Mouse (Mus musculus) CH12.LX (cell line): ENCODE measurements around the gene Rasa3. TPM values are rescaled to one million over a fixed set of nuclear protein-coding genes. Genes with fewer than 3 reads are reported as not detected.

Experiments
- DNase-seq: peaks from one replicate; pipeline ENCODE4 v3.0.0-alpha.2; 2013; ENCODE audit errors: extremely low read depth
- H3K27ac ChIP-seq: 2 replicates; pipeline ENCODE4 v1.5.1; 2012; ENCODE audit warnings: low read depth, mild to moderate bottlenecking, control low read depth, moderate library complexity; ENCODE audit not compliant: insufficient read depth
- H3K27me3 ChIP-seq: replicated peaks from 2 replicates; pipeline ENCODE3; 2012; ENCODE audit warnings: inconsistent platforms
- H3K36me3 ChIP-seq, 2 experiments: replicated peaks in 1 of 2; 2 replicates each; pipeline versions ENCODE3 to v1.6.1; 2012; ENCODE audit warnings: inconsistent platforms in 1 of 2, low read length in 1 of 2, mild to moderate bottlenecking in 1 of 2, mixed read lengths in 1 of 2, moderate library complexity in 1 of 2; ENCODE audit not compliant: control insufficient read depth in 1 of 2, insufficient read depth in 1 of 2
- H3K4me1 ChIP-seq, 2 experiments: 2 replicates each; pipeline ENCODE4 v1.6.1; 2012; ENCODE audit warnings: inconsistent platforms in 1 of 2, moderate library complexity in 1 of 2; ENCODE audit not compliant: insufficient read depth in 2 of 2, control insufficient read depth in 1 of 2
- H3K4me2 ChIP-seq: 2 replicates; pipeline ENCODE4 v1.6.1; 2012; ENCODE audit warnings: low read depth, mild to moderate bottlenecking, control low read depth; ENCODE audit not compliant: poor library complexity, insufficient read depth, severe bottlenecking
- H3K4me3 ChIP-seq, 3 experiments: fragments of 150-350 bp in 1 of 3; sonication (generic) in 1 of 3; replicated peaks in 1 of 3; 2 replicates each; pipeline versions ENCODE3 to v1.5.1; 2011 to 2012; ENCODE audit warnings: low read depth in 2 of 3, low read length in 2 of 3, mild to moderate bottlenecking in 2 of 3, moderate library complexity in 2 of 3, control low read depth in 1 of 3, improper control_type of control experiment in 1 of 3, inconsistent platforms in 1 of 3, mixed read lengths in 1 of 3; ENCODE audit not compliant: poor library complexity in 1 of 3
- H3K79me2 ChIP-seq: replicated peaks from 2 replicates; pipeline ENCODE4 v1.6.1; 2012; ENCODE audit warnings: mild to moderate bottlenecking, moderate library complexity; ENCODE audit not compliant: control insufficient read depth, poor library complexity, insufficient read depth, severe bottlenecking; ENCODE audit errors: extremely low read depth
- H3K9ac ChIP-seq: 2 replicates; pipeline ENCODE4 v1.6.1; 2012; ENCODE audit warnings: low read depth, mild to moderate bottlenecking, control low read depth, moderate library complexity; ENCODE audit not compliant: insufficient read depth
- H3K9me3 ChIP-seq: replicated peaks from 2 replicates; pipeline ENCODE3; 2012; ENCODE audit warnings: low read length, inconsistent platforms, mixed read lengths
- BHLHE40 ChIP-seq: IDR thresholded peaks from 2 replicates; pipeline ENCODE4 v1.6.1; 2011; ENCODE audit warnings: mild to moderate bottlenecking, low read depth, low read length, improper control_type of control experiment
- CHD2 ChIP-seq: IDR thresholded peaks from 2 replicates; pipeline ENCODE4 v1.6.1; 2011; ENCODE audit warnings: low read length, improper control_type of control experiment
- CTCF ChIP-seq, 2 experiments: IDR thresholded peaks in 1 of 2; conservative IDR thresholded peaks in 1 of 2; 2 replicates each; pipeline ENCODE4 v1.5.1; 2011 to 2012; ENCODE audit warnings: low read depth in 2 of 2, low read length in 2 of 2, improper control_type of control experiment in 1 of 2, inconsistent platforms in 1 of 2, mild to moderate bottlenecking in 1 of 2, moderate library complexity in 1 of 2
- EP300 ChIP-seq: IDR thresholded peaks from 2 replicates; pipeline ENCODE4 v1.6.1; 2011; ENCODE audit warnings: low read length, improper control_type of control experiment
- GABPA ChIP-seq: IDR thresholded peaks from 2 replicates; pipeline ENCODE4 v1.6.1; 2012; ENCODE audit warnings: low read depth, low read length, improper control_type of control experiment, inconsistent platforms; ENCODE audit not compliant: insufficient replicate concordance
- IRF4 ChIP-seq: IDR thresholded peaks from 2 replicates; pipeline ENCODE4 v1.6.1; 2014; ENCODE audit warnings: low read depth, mild to moderate bottlenecking, inconsistent platforms, low read length, improper control_type of control experiment
- JUN ChIP-seq: IDR thresholded peaks from 2 replicates; pipeline ENCODE4 v1.6.1; 2011; ENCODE audit warnings: low read depth, mild to moderate bottlenecking, low read length, improper control_type of control experiment, moderate library complexity; ENCODE audit not compliant: insufficient read depth
- MEF2A ChIP-seq: IDR thresholded peaks from 2 replicates; pipeline ENCODE4 v1.6.1; 2014; ENCODE audit warnings: low read depth, mild to moderate bottlenecking, inconsistent platforms, low read length, improper control_type of control experiment, borderline replicate concordance
- MXI1 ChIP-seq: IDR thresholded peaks from 2 replicates; pipeline ENCODE4 v1.6.1; 2011; ENCODE audit warnings: mild to moderate bottlenecking, low read depth, low read length, improper control_type of control experiment
- MYC ChIP-seq: IDR thresholded peaks from 2 replicates; pipeline ENCODE4 v1.6.1; 2011; ENCODE audit warnings: low read depth, mild to moderate bottlenecking, improper control_type of control experiment, low read length
- PAX5 ChIP-seq: IDR thresholded peaks from 2 replicates; pipeline ENCODE4 v1.6.1; 2012; ENCODE audit warnings: low read length, inconsistent platforms, mixed read lengths
- POLR2AphosphoS2 ChIP-seq: IDR thresholded peaks from 2 replicates; pipeline ENCODE4 v1.6.1; 2011; ENCODE audit warnings: low read depth, low read length, improper control_type of control experiment
- USF2 ChIP-seq: conservative IDR thresholded peaks from 2 replicates; pipeline ENCODE4 v1.6.1; 2011; ENCODE audit warnings: low read depth, low read length, improper control_type of control experiment
- ZC3H11A ChIP-seq: IDR thresholded peaks from 2 replicates; pipeline ENCODE4 v1.6.1; 2012; ENCODE audit warnings: low read depth, mild to moderate bottlenecking, inconsistent platforms, low read length, improper control_type of control experiment
- ZKSCAN1 ChIP-seq: IDR thresholded peaks from 2 replicates; pipeline ENCODE4 v1.6.1; 2012; ENCODE audit warnings: low read depth, inconsistent platforms, low read length, improper control_type of control experiment, borderline replicate concordance
- ZMIZ1 ChIP-seq: IDR thresholded peaks from 2 replicates; pipeline ENCODE4 v1.6.1; 2012; ENCODE audit warnings: low read depth, mild to moderate bottlenecking, inconsistent platforms, low read length, improper control_type of control experiment
- dilution Hi-C: fragments of 300-500 bp; cut with MboI; formaldehyde crosslinking; loops from 2 replicates; pipeline ENCODE4 v1.14.3; 2020; ENCODE audit warnings: low sequenced_read_pairs; ENCODE audit not compliant: extremely low pct_unique_long_range_greater_than_20kb, extremely low pct_ligation_motif_present
- in situ Hi-C: fragments of 300-500 bp; cut with MboI; formaldehyde crosslinking; loops from 3 replicates; pipeline ENCODE4 v1.14.3; 2019; ENCODE audit warnings: low sequenced_read_pairs, low pct_ligation_motif_present, low pct_unique_long_range_greater_than_20kb, mixed read lengths
- polyA plus RNA-seq: library from polyadenylated mRNA; unstranded; fragments of >175 nt; gene quantifications from 2 replicates; pipeline ENCODE4 v1.2.1, GENCODE M21; 2012; ENCODE audit warnings: low read depth; ENCODE audit not compliant: insufficient read length
- total RNA-seq, 2 experiments: library from RNA; depleted of rRNA; stranded (reverse); fragments of 300-350 nt in 1 of 2; fragments of >200 nt in 1 of 2; gene quantifications; 2 replicates each; pipeline ENCODE4 v1.2.3; 2012 to 2014

Gene Rasa3
- total and polyA plus RNA-seq, 3 experiments, result 12.8 to 28.5 (median 13.6) TPM

DNA sequence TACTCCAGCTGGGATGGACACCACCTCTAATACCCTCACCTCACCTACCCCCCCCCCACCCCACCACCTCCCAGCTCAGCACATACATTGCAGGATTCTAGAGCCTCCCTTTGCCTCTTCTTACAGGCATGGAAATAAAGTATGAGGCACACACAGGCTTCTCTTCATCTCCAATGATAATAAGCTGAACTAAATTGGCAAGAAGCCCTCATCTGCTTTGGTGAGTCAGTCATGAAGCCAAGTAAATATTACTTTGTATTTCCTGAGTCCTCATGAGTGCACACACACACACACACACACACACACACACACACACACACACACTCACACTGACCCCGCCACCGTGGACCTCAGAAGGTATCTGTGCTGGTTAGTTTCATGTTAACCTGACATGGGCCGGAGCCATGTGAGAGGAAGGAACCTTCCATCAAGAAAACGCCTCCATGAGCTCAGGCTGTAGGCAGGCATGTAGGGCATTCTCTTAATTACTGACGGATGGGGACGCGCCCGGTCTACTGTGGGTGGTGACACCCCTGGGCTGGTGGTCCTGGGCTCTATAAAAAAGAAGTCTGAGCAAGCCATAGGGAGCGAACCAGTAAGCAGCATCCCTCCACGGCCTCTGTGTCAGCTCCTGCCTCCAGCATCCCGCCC is 26.7 kb downstream of the Rasa3 start:
- Histone ChIP-seq H3K79me2 (0 out of 2 replicates have a peak, but pooled peaks cover 3% of the 10 kb centered on the region), H3K4me3 (no peak overlapping the region), H3K9me3 (no peaks in the 10 kb centered on the region), H3K36me3 (peaks cover 0 to 7% of the 10 kb centered on the region in 2 experiments), H3K27me3 (no peaks in the 10 kb centered on the region), H3K4me2 (no peak overlapping the region), H3K27ac (no peak overlapping the region), H3K4me1 (peaks cover 13 to 25% of the 10 kb centered on the region in 2 experiments), H3K9ac (no peak overlapping the region)
- TF ChIP-seq GABPA (no peak), MEF2A (no peak), ZKSCAN1 (no peak), CTCF (conservative IDR thresholded peaks at IDR 0.05 in 1 of 2, IDR thresholded peaks at IDR 0.05 in 1 of 2; ENCODE audit: low read depth in 2 of 2, low read length in 2 of 2) (no peak), MXI1 (no peak), PAX5 (no peak), ZC3H11A (no peak), MYC (no peak), BHLHE40 (no peak)
- dilution Hi-C loops (no loop called here), in situ Hi-C loops (no loop called here)
- DNase-seq, result no peak

DNA sequence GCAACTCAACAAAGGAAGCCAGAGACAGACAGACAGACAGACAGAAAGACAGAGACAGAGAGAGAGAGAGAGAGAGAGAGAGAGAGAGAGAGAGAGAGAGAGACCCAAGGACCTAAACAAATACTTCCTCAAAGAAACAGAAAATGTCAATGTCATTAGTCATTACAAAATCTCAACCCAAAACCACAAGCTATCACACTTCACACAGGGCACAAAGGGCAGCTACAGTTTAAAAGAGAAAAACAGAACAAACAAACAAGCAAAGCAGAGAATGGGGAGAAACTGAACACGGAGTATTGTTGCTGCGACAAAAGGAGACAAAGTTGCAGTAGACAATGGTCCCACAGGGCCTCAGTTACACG is 28.3 kb downstream of the Rasa3 start:
- H3K27me3 ChIP-seq, result no peaks in the 10 kb centered on the region
- H3K36me3 ChIP-seq, result peaks cover 0 to 10% of the 10 kb centered on the region in 2 experiments
- peaks cover 3% of the 10 kb centered on the region; the same call in 1 of the 2 replicates for H3K79me2 ChIP-seq
- DNase-seq, result no peak
- H3K9me3 ChIP-seq, result no peaks in the 10 kb centered on the region
- H3K9ac ChIP-seq, result no peak overlapping the region
- H3K27ac ChIP-seq, result no peak overlapping the region
- peaks cover 13 to 24% of the 10 kb centered on the region in 2 experiments for H3K4me1 ChIP-seq
- no peak for TF ChIP-seq ZMIZ1
- TF ChIP-seq IRF4, result 0 out of 2 replicates have a peak, but pooled peaks have one; percentile 22
- no peak for TF ChIP-seq MXI1
- no peak for TF ChIP-seq JUN
- no peak for TF ChIP-seq CHD2
- TF ChIP-seq EP300, result peak; percentile 23; the same call in 1 of the 2 replicates
- TF ChIP-seq USF2, result no peak
- no peak for TF ChIP-seq POLR2AphosphoS2
- H3K4me3 ChIP-seq, result no peak overlapping the region
- in situ Hi-C loops (no loop called here), dilution Hi-C loops (no loop called here)
- H3K4me2 ChIP-seq, result peak overlapping the region; percentile 45; the same call in 1 of the 2 replicates
